Mouse (Mus musculus) E14TG2a.4 (cell line): ENCODE measurements around the gene Glp2r.
A peak's percentile ranks its signal among the peaks of the same experiment; 100 is the strongest.

Source experiments
- H3K27me3 ChIP-seq: 2 replicates; pipeline ENCODE4 v1.6.1; 2014; ENCODE audit warnings: low read length, control low read depth; ENCODE audit not compliant: insufficient read depth
- H3K36me3 ChIP-seq: 2 replicates; pipeline ENCODE4 v1.6.1; 2014; ENCODE audit warnings: low read length, control low read depth; ENCODE audit not compliant: insufficient read depth
- H3K4me1 ChIP-seq: replicated peaks from 2 replicates; pipeline ENCODE4 v1.6.1; 2014; ENCODE audit warnings: low read depth, low read length, control low read depth
- H3K4me3 ChIP-seq: replicated peaks from 2 replicates; pipeline ENCODE4 v1.5.1; 2014; ENCODE audit warnings: mild to moderate bottlenecking, low read length
- H3K9me3 ChIP-seq: 2 replicates; pipeline ENCODE4 v1.6.1; 2014; ENCODE audit warnings: low read length, control low read depth
- CTCF ChIP-seq: conservative IDR thresholded peaks from 2 replicates; pipeline ENCODE4 v1.5.1; 2014; ENCODE audit warnings: low read length
- NANOG ChIP-seq: IDR thresholded peaks from 2 replicates; pipeline ENCODE4 v1.6.1; 2014; ENCODE audit warnings: borderline replicate concordance, low read length, mixed read lengths
- POU5F1 ChIP-seq: IDR thresholded peaks from 2 replicates; pipeline ENCODE4 v1.6.1; 2014; ENCODE audit warnings: low read length, borderline replicate concordance

The Glp2r gene

DNA sequence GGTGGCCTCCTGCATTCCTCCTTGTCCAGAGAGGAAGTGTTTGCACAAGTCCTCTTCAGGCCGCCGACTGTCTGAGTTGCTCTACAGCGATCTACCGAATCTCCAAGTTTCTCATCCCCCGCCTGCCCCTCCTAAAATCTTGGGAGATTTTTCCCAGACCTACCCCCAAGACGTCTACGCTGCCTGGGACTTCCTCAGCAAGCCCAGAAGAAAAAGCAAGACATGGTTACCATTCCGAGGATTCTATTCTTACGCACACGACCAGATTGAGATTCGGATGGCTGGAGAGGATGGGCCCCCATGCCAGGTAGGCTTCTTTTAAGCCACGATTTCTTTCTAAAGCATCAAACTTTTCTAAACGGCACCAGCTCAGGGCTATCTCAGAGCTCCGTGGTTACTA lies at the start of gene Glp2r:
TSS of gene Glp2r (minus strand) at position 101 of the 400 bp plus-strand sequence.
- Histone ChIP-seq H3K4me1 (peaks cover 6% of the 10 kb centered on the region; the same call in 1 of the 2 replicates), H3K36me3 (no peaks in the 10 kb centered on the region), H3K9me3 (no peaks in the 10 kb centered on the region), H3K27me3 (peaks cover 2% of the 10 kb centered on the region; the same call in 1 of the 2 replicates), H3K4me3 (peak within 1 kb of the TSS; percentile 59)
- TF ChIP-seq CTCF (no peak), NANOG (no peak), POU5F1 (no peak)

DNA sequence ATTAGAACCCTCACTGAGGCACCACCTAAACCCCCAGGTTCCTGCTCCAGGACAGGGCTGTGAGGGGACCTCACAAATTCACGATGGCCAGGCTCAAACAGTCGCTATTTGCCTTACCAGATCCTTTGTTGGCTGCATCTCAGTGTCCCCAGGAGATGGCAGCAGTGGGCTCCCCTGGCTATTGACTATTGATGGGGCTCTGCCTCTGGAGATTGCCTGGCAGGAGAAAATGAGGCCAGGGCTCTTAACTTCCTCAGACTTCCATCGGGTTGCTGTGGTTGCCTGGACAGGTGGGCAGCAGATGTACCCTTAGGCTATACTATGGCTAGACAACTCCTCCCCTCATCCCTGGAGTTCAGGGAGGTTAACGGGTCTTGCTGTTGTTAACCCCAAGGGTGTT lies 49.3 kb upstream of the Glp2r start:
- Histone ChIP-seq H3K4me3 (no peak overlapping the region), H3K9me3 (no peaks in the 10 kb centered on the region), H3K36me3 (no peaks in the 10 kb centered on the region), H3K27me3 (peaks cover 6% of the 10 kb centered on the region), H3K4me1 (peaks cover 17% of the 10 kb centered on the region)
- peak; percentile 71 for TF ChIP-seq CTCF
- no peak for TF ChIP-seq NANOG

DNA sequence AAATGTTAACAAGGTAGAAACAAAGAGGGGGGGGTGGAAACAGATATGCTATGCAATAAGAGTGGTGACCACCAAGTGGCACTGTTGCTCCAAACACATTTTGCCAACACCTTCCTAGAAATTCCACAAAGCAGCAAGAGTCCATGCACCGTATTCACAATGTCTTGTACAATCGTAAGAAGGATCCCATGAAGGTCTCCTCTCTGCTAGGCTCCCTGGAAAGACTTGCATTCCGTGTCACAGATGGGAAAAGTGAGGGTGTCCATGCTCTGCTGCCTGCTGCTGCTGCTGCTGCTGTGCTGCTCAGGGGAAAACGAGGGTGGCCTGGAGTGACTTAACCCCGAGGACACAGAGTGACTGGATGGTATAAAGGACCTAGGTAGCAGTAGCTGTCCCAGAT lies 48.7 kb upstream of the Glp2r start:
- TF ChIP-seq POU5F1, result no peak
- TF ChIP-seq NANOG, result no peak
- peak; percentile 43 for TF ChIP-seq CTCF
- H3K4me3 ChIP-seq, result no peak overlapping the region
- no peaks in the 10 kb centered on the region for H3K9me3 ChIP-seq
- H3K4me1 ChIP-seq, result peaks cover 17% of the 10 kb centered on the region
- H3K27me3 ChIP-seq, result peaks cover 8% of the 10 kb centered on the region
- H3K36me3 ChIP-seq, result no peaks in the 10 kb centered on the region

DNA sequence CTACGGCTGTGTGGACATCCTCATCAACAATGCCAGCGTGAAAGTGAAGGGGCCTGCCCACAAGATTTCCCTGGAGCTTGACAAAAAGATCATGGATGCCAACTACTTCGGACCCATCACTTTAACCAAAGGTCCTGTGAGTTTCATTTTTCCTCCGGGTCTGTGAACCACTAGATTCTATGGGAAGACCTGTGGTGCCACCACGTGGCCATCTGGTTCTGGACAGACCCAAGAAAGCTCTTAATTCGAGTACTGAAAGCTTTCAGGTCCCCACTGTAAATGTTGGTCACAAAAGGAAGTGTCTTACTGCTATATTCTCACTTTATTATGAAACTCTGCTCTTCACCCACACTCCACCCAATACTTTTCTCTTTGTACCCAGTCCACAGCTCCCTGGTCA lies 40.6 kb upstream of the Glp2r start:
- H3K4me1 ChIP-seq, result peaks cover 20% of the 10 kb centered on the region
- no peaks in the 10 kb centered on the region for H3K36me3 ChIP-seq
- no peaks in the 10 kb centered on the region for H3K9me3 ChIP-seq
- H3K4me3 ChIP-seq, result no peak overlapping the region
- H3K27me3 ChIP-seq, result peaks cover 4% of the 10 kb centered on the region; the same call in 1 of the 2 replicates
- TF ChIP-seq NANOG (no peak), CTCF (no peak), POU5F1 (no peak)

DNA sequence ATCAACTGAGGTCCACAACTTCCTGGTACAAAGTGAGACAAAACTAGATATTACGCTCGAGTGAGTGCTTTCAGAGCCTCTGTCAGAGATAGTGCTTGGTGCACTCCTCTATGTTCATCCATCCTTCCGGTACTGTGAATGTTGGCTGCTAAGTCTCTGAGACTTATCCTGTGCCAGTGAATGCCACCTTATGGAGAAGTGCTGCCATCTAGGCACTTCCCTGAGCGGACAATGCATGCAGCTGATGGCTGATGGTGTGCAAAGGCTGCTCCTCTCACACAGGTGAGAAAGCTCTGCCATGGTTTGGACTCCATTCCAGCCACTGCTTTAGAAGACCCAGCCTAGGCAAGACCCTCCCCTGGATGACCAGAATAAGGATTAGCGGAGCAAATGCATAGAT lies 37.1 kb upstream of the Glp2r start:
- H3K4me3 ChIP-seq, result no peak overlapping the region
- H3K27me3 ChIP-seq, result no peaks in the 10 kb centered on the region
- no peaks in the 10 kb centered on the region for H3K9me3 ChIP-seq
- peaks cover 20% of the 10 kb centered on the region for H3K4me1 ChIP-seq
- no peak for TF ChIP-seq POU5F1
- TF ChIP-seq NANOG, result no peak
- TF ChIP-seq CTCF, result no peak
- no peaks in the 10 kb centered on the region for H3K36me3 ChIP-seq

DNA sequence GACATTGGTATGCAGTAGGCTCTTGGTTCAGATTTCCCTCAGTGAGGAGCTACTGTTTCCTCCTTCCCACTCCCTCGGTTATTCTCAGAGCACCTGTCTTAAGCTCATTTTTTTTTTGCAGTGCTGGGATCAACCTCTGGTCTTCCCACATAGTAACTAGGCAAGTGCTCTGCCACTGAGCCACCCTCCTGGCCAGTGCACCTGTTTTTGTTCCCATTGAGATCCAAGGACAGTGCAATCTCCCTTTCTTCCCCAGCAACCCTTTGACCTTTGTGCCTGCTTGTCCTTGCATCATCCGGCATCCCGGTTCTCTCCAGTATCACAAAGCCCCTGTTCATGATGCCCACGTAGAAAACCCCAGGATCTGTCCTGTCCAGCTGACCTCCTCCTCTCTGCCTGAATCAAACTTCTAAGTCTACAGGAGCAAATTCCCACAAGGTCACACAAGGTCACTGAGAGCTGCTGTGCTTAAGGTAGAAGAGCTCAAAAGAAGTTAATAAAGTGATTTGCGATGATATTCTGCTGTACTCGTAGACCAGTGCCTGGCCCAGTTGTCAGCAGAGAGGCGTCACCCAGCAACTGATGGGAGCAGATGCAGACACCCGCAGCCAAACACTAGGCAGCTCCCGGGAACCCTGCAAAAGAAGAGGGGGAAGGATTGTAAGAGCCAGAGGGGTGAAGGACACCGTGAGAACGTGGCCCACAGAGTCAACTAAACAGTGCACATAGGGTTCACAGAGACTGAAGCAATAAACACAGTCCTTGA lies 36.1 kb upstream of the Glp2r start:
- no peaks in the 10 kb centered on the region for H3K9me3 ChIP-seq
- TF ChIP-seq CTCF, result no peak
- H3K4me1 ChIP-seq, result peaks cover 20% of the 10 kb centered on the region
- no peaks in the 10 kb centered on the region for H3K27me3 ChIP-seq
- H3K36me3 ChIP-seq, result no peaks in the 10 kb centered on the region
- no peak overlapping the region for H3K4me3 ChIP-seq

DNA sequence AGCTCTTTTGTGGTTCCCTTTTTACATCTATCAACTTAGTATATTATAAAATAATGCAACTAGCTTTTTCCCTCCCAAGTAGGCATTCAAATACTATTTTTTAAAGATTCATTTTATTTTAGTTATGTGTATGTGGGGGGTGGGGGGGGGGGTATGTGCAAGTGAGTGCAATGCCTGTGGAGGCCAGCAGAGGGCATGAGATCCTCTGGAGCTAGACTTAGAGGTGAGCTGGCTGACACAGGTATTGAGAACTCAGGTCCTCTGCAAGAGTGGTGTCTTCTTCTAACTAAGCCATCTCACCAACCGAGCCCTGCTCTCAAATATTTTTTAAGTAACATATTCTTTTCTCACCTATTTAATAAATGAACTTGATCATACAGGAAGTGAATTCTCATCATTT lies 34.6 kb upstream of the Glp2r start:
- no peak overlapping the region for H3K4me3 ChIP-seq
- peaks cover 20% of the 10 kb centered on the region for H3K4me1 ChIP-seq
- no peaks in the 10 kb centered on the region for H3K27me3 ChIP-seq
- H3K36me3 ChIP-seq, result no peaks in the 10 kb centered on the region
- TF ChIP-seq NANOG (no peak), CTCF (0 out of 2 replicates have a peak, but pooled peaks have one; percentile 2)
- no peaks in the 10 kb centered on the region for H3K9me3 ChIP-seq

DNA sequence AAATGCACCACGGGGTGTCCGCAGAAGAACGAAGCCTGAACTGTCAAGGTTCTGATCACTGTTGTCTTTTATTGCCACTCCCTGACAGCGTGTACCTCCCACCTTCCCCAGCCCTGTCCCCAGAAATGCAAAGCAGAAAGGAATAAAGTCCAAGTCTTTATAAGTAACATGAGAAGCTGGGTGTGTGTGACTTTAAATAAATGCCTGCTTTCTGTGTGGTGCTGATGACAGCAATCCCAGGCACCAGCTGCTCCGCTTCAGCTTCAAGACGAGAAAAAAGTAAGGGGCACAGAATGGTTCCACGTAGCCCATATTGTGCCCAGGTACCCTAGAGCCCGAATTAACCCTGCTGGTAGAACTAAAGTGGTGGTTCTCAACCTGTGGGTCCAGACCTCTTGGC lies 30.2 kb upstream of the Glp2r start:
- Histone ChIP-seq H3K4me1 (no peaks in the 10 kb centered on the region; the same call in 1 of the 2 replicates), H3K27me3 (no peaks in the 10 kb centered on the region), H3K9me3 (no peaks in the 10 kb centered on the region), H3K4me3 (no peak overlapping the region), H3K36me3 (no peaks in the 10 kb centered on the region)
- no peak for TF ChIP-seq CTCF
- TF ChIP-seq NANOG, result no peak
- no peak for TF ChIP-seq POU5F1
